Mouse (Mus musculus): Measurements from ENCODE around the gene Ston2. TPM values are rescaled to one million over a fixed set of nuclear protein-coding genes. Genes with fewer than 3 reads are reported as not detected.
A peak's percentile ranks its signal among the peaks of the same experiment; 100 is the strongest.

Ston2 gene
- total and polyA plus RNA-seq, 2 experiments, result 4.6 to 9.3 TPM

GRCm38 (mm10) chr12:91607678-91608077 is 180.5 kb downstream of the Ston2 start:
- no peak for TF ChIP-seq CTCF (IDR thresholded peaks at IDR 0.05; ENCODE audit: low read depth, low read length)
- no peak for TF ChIP-seq POLR2A (IDR thresholded peaks at IDR 0.05; ENCODE audit: extremely low read depth, insufficient read depth, low read length)
- Histone ChIP-seq H3K27ac (replicated peaks; ENCODE audit: insufficient read depth, low read depth, low read length) (no peak overlapping the region), H3K4me1 (ENCODE audit: control insufficient read depth, insufficient read depth, low read length) (no peaks in the 10 kb centered on the region; the same call in 1 of the 2 replicates), H3K79me2 (ENCODE audit: control insufficient read depth, insufficient read depth, low read length) (no peaks in the 10 kb centered on the region), H3K4me3 (ENCODE audit: insufficient read depth, low read depth, low read length) (no peak overlapping the region), H3K9ac (ENCODE audit: low read depth, low read length) (no peak overlapping the region), H3K36me3 (ENCODE audit: control insufficient read depth, insufficient read depth, low read length) (no peaks in the 10 kb centered on the region), H3K27me3 (ENCODE audit: control insufficient read depth, insufficient read depth, low read length) (no peaks in the 10 kb centered on the region)
- 84% methylated on average over 7 of the region's 7 CpGs for WGBS
- no peak for DNase-seq (ENCODE audit: extremely low read depth, low read depth, low spot score)

- Histone ChIP-seq H3K9ac (ENCODE audit: low read depth, low read length) (no peak overlapping the region), H3K79me2 (ENCODE audit: control insufficient read depth, insufficient read depth, low read length) (no peaks in the 10 kb centered on the region), H3K27me3 (ENCODE audit: control insufficient read depth, insufficient read depth, low read length) (no peaks in the 10 kb centered on the region), H3K4me1 (ENCODE audit: control insufficient read depth, insufficient read depth, low read length) (no peaks in the 10 kb centered on the region; the same call in 1 of the 2 replicates), H3K4me3 (ENCODE audit: insufficient read depth, low read depth, low read length) (no peak overlapping the region), H3K36me3 (ENCODE audit: control insufficient read depth, insufficient read depth, low read length) (no peaks in the 10 kb centered on the region), H3K27ac (replicated peaks; ENCODE audit: insufficient read depth, low read depth, low read length) (no peak overlapping the region)
- TF ChIP-seq POLR2A (IDR thresholded peaks at IDR 0.05; ENCODE audit: extremely low read depth, insufficient read depth, low read length) (no peak), CTCF (IDR thresholded peaks at IDR 0.05; ENCODE audit: low read depth, low read length) (no peak)
- DNase-seq (ENCODE audit: extremely low read depth, low read depth, low spot score), result no peak
- WGBS, result 87% methylated on average over 13 of the region's 13 CpGs
Observed at GRCm38 (mm10) chr12:91606651-91607050, 181.5 kb downstream of the Ston2 start.

- no peaks in the 10 kb centered on the region for H3K79me2 ChIP-seq (ENCODE audit: control insufficient read depth, insufficient read depth, low read length)
- H3K27me3 ChIP-seq (ENCODE audit: control insufficient read depth, insufficient read depth, low read length), result no peaks in the 10 kb centered on the region
- no peak overlapping the region for H3K4me3 ChIP-seq (ENCODE audit: insufficient read depth, low read depth, low read length)
- no peak for TF ChIP-seq POLR2A (IDR thresholded peaks at IDR 0.05; ENCODE audit: extremely low read depth, insufficient read depth, low read length)
- no peak for TF ChIP-seq CTCF (IDR thresholded peaks at IDR 0.05; ENCODE audit: low read depth, low read length)
- no peaks in the 10 kb centered on the region; the same call in 1 of the 2 replicates for H3K4me1 ChIP-seq (ENCODE audit: control insufficient read depth, insufficient read depth, low read length)
- H3K27ac ChIP-seq (replicated peaks; ENCODE audit: insufficient read depth, low read depth, low read length), result no peak overlapping the region
- no peak overlapping the region for H3K9ac ChIP-seq (ENCODE audit: low read depth, low read length)
- H3K36me3 ChIP-seq (ENCODE audit: control insufficient read depth, insufficient read depth, low read length), result no peaks in the 10 kb centered on the region
- 55% methylated on average over 6 of the region's 6 CpGs for WGBS
- DNase-seq (ENCODE audit: extremely low read depth, low read depth, low spot score), result no peak
Observed at GRCm38 (mm10) chr12:91604600-91604999, 183.6 kb downstream of the Ston2 start.

- Histone ChIP-seq H3K27ac (replicated peaks; ENCODE audit: insufficient read depth, low read depth, low read length) (no peak overlapping the region), H3K9ac (ENCODE audit: low read depth, low read length) (no peak overlapping the region), H3K36me3 (ENCODE audit: control insufficient read depth, insufficient read depth, low read length) (no peaks in the 10 kb centered on the region), H3K4me3 (ENCODE audit: insufficient read depth, low read depth, low read length) (no peak overlapping the region), H3K4me1 (ENCODE audit: control insufficient read depth, insufficient read depth, low read length) (peaks cover 4% of the 10 kb centered on the region), H3K79me2 (ENCODE audit: control insufficient read depth, insufficient read depth, low read length) (no peaks in the 10 kb centered on the region; the same call in 1 of the 2 replicates), H3K27me3 (ENCODE audit: control insufficient read depth, insufficient read depth, low read length) (no peaks in the 10 kb centered on the region)
- WGBS, result 92% methylated on average over 3 of the region's 3 CpGs
- TF ChIP-seq CTCF (IDR thresholded peaks at IDR 0.05; ENCODE audit: low read depth, low read length), result no peak
- TF ChIP-seq POLR2A (IDR thresholded peaks at IDR 0.05; ENCODE audit: extremely low read depth, insufficient read depth, low read length), result no peak
- DNase-seq (ENCODE audit: extremely low read depth, low read depth, low spot score), result no peak
Observed at GRCm38 (mm10) chr12:91592128-91592527, 196.1 kb downstream of the Ston2 start.

- no peaks in the 10 kb centered on the region for H3K36me3 ChIP-seq (ENCODE audit: control insufficient read depth, insufficient read depth, low read length)
- peaks cover 4% of the 10 kb centered on the region for H3K4me1 ChIP-seq (ENCODE audit: control insufficient read depth, insufficient read depth, low read length)
- H3K4me3 ChIP-seq (ENCODE audit: insufficient read depth, low read depth, low read length), result peak overlapping the region; percentile 1; the same call in 1 of the 2 replicates
- H3K27me3 ChIP-seq (ENCODE audit: control insufficient read depth, insufficient read depth, low read length), result no peaks in the 10 kb centered on the region
- H3K9ac ChIP-seq (ENCODE audit: low read depth, low read length), result no peak overlapping the region
- TF ChIP-seq POLR2A (IDR thresholded peaks at IDR 0.05; ENCODE audit: extremely low read depth, insufficient read depth, low read length) (no peak), CTCF (IDR thresholded peaks at IDR 0.05; ENCODE audit: low read depth, low read length) (no peak)
- no peak for DNase-seq (ENCODE audit: extremely low read depth, low read depth, low spot score)
- no peaks in the 10 kb centered on the region; the same call in 1 of the 2 replicates for H3K79me2 ChIP-seq (ENCODE audit: control insufficient read depth, insufficient read depth, low read length)
- WGBS, result 100% methylated on average over 1 of the region's 1 CpGs
- H3K27ac ChIP-seq (replicated peaks; ENCODE audit: insufficient read depth, low read depth, low read length), result peak overlapping the region; percentile 98
Observed at GRCm38 (mm10) chr12:91591191-91591590, 197.0 kb downstream of the Ston2 start.

- DNase-seq (ENCODE audit: extremely low read depth, low read depth, low spot score), result peak; percentile 72
- Histone ChIP-seq H3K27ac (replicated peaks; ENCODE audit: insufficient read depth, low read depth, low read length) (peak overlapping the region; percentile 98), H3K4me3 (ENCODE audit: insufficient read depth, low read depth, low read length) (peak overlapping the region; percentile 95), H3K36me3 (ENCODE audit: control insufficient read depth, insufficient read depth, low read length) (no peaks in the 10 kb centered on the region), H3K9ac (ENCODE audit: low read depth, low read length) (peak overlapping the region; percentile 98), H3K79me2 (ENCODE audit: control insufficient read depth, insufficient read depth, low read length) (no peaks in the 10 kb centered on the region; the same call in 1 of the 2 replicates), H3K27me3 (ENCODE audit: control insufficient read depth, insufficient read depth, low read length) (no peaks in the 10 kb centered on the region), H3K4me1 (ENCODE audit: control insufficient read depth, insufficient read depth, low read length) (peaks cover 4% of the 10 kb centered on the region)
- no peak for TF ChIP-seq POLR2A (IDR thresholded peaks at IDR 0.05; ENCODE audit: extremely low read depth, insufficient read depth, low read length)
- no peak for TF ChIP-seq CTCF (IDR thresholded peaks at IDR 0.05; ENCODE audit: low read depth, low read length)
- 4% methylated on average over 6 of the region's 6 CpGs for WGBS
Observed at GRCm38 (mm10) chr12:91590716-91591115, 197.5 kb downstream of the Ston2 start.

Data from liver, adult 2 months (tissue).